ENCODE assay signal across 17 mouse cellular contexts in genomic region chr12:97758624-97759023, GRCm38 (mm10).
A peak's percentile ranks its signal among the peaks of the same experiment; 100 is the strongest.
DNase-seq lines count a peak whose midpoint lies in the region; TF ChIP-seq lines count a peak whose summit lies in the region.
"Had no signal": no experiment of that assay in that cellular context is flagged by ENCODE, and none has a peak within 500 bp of the region (broad histone marks: within the 10 kb centered on the region; RNA-seq: fewer than 3 reads in every experiment).

No protein-coding gene starts in this region.

- no peak overlapping the region for H3K4me3 ChIP-seq in left cerebral cortex, adult 2 months
- H3K4me3 ChIP-seq: embryonic facial prominence, embryonic 13.5 days; heart, embryonic 10.5 days; hindbrain, embryonic 10.5 days had no signal

- intact Hi-C loops in left cerebral cortex, adult 2 months (cut with DNase I): no loop called here
- intact Hi-C loops in left cerebral cortex, postnatal 10 days (cut with DNase I): no loop called here

- TF ChIP-seq CTCF in left cerebral cortex, adult 2 months (IDR thresholded peaks at IDR 0.05): no peak

- peak overlapping the region; percentile 47; the same call in 1 of the 2 replicates for H3K27ac ChIP-seq in left cerebral cortex, adult 2 months
- H3K27ac ChIP-seq: embryonic facial prominence, embryonic 13.5 days; heart, embryonic 10.5 days; hindbrain, embryonic 10.5 days; hindbrain, postnatal 0 days had no signal

- DNase-seq in left cerebral cortex, adult 2 months (ENCODE audit: extremely low spot score in 1 of 2, low spot score in 2 of 2): no peak
- DNase-seq in left cerebral cortex, postnatal 10 days (ENCODE audit: extremely low spot score in 1 of 2, low spot score in 2 of 2): no peak
- peak; percentile 77 for DNase-seq in brain, adult 2 months (ENCODE audit: low read depth, low spot score)
- peak; percentile 15 for DNase-seq in layer of hippocampus, adult 11-12 months (ENCODE audit: low spot score)
- DNase-seq in layer of hippocampus, postnatal 14 days (ENCODE audit: low spot score in 2 of 2): peak; percentile 14 to 30
- DNase-seq in thymus, postnatal 0 days (ENCODE audit: low spot score): no peak
- DNase-seq in urinary bladder, postnatal 4 days (ENCODE audit: low spot score in 2 of 2): no peak
- DNase-seq: adrenal gland, adult 2 months; cerebellum, postnatal 10 days; lung, adult 2 months; lung, postnatal 36 days; spleen, adult 18-20 months; thymus, adult 18-20 months had no signal

Comparison
In these comparisons a context has a peak if more than half of its experiments do, and no peak if none do; other contexts are left out.
1. DNase-seq: peak in brain, adult 2 months (single experiment), layer of hippocampus, adult 11-12 months (single experiment) and layer of hippocampus, postnatal 14 days (2 of 2); none in left cerebral cortex, adult 2 months (0 of 2), left cerebral cortex, postnatal 10 days (0 of 2), thymus, postnatal 0 days (single experiment) and urinary bladder, postnatal 4 days (0 of 2).